Mouse (Mus musculus) bone marrow macrophage, adult 2 months (primary cell): ENCODE results near the gene Lmo7.

Source experiments
- CTCF ChIP-seq: IDR thresholded peaks from 2 replicates; pipeline ENCODE4 v1.5.1; 2012; ENCODE audit warnings: low read depth, mild to moderate bottlenecking, low read length, moderate library complexity
- POLR2A ChIP-seq: IDR thresholded peaks from 2 replicates; pipeline ENCODE4 v1.6.1; 2012; ENCODE audit warnings: mild to moderate bottlenecking, low read depth, low read length, borderline replicate concordance

DNA sequence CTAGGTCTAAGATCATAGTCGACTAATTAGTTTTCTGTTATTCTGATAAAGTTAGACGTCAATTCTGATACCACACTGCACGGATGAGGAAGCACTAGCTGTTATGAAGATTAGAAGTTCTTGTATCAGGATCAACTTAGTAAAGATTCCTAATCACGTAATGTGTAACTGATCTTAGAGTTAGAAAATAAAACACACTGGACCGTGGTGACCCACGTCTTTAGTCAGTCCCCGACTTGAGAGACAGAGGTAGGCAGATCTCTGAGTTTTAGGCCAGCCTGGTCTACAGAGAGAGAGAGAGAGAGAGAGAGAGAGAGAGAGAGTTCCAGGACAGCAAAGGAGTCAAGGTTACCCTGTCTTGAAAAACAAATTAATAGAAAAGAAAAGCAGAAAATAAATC lies 18.7 kb downstream of the Lmo7 start:
- TF ChIP-seq POLR2A (no peak), CTCF (no peak)
